Mouse (Mus musculus) thymus, adult 18-20 months (tissue): ENCODE results near the gene Dcst2.

ENCODE experiments used
- DNase-seq, 2 experiments: peaks; one replicate each; pipeline ENCODE4 v3.0.0; 2022; ENCODE audit warnings: mixed read lengths in 2 of 2

Gene Dcst2

GRCm38 (mm10) chr3:89361675-89362074, at the start of gene Dcst2:
TSS of gene Dcst2 (plus strand) at chr3:89361975.
- no peak for DNase-seq

GRCm38 (mm10) chr3:89314340-89314739, 47.4 kb upstream of the Dcst2 start:
- no peak for DNase-seq

GRCm38 (mm10) chr3:89314791-89315190, 47.0 kb upstream of the Dcst2 start:
- no peak for DNase-seq

GRCm38 (mm10) chr3:89315195-89315929, 46.4 kb upstream of the Dcst2 start:
- peak in 1 of 2 experiments; percentile 37 for DNase-seq

- DNase-seq: peak in 1 of 2 experiments; percentile 24
These were observed 45.6 kb upstream of the Dcst2 start for GRCm38 (mm10) chr3:89315930-89316831.

GRCm38 (mm10) chr3:89316833-89317232, 44.9 kb upstream of the Dcst2 start:
- DNase-seq: peak; percentile 45 to 59

- no peak for DNase-seq
These were observed 44.5 kb upstream of the Dcst2 start for GRCm38 (mm10) chr3:89317246-89317645.

GRCm38 (mm10) chr3:89318316-89318715, 43.5 kb upstream of the Dcst2 start:
- DNase-seq: no peak

GRCm38 (mm10) chr3:89318971-89319590, 42.7 kb upstream of the Dcst2 start:
- DNase-seq: no peak

GRCm38 (mm10) chr3:89319591-89320350, 42.0 kb upstream of the Dcst2 start:
- no peak for DNase-seq

- DNase-seq: peak in 1 of 2 experiments; percentile 34
These were observed 41.1 kb upstream of the Dcst2 start for GRCm38 (mm10) chr3:89320581-89321182.

GRCm38 (mm10) chr3:89321183-89322130, 40.3 kb upstream of the Dcst2 start:
- no peak for DNase-seq

- DNase-seq: no peak
These were observed 39.7 kb upstream of the Dcst2 start for GRCm38 (mm10) chr3:89322131-89322500.

GRCm38 (mm10) chr3:89322514-89323165, 39.1 kb upstream of the Dcst2 start, which contains the start of gene Efna3:
TSS of gene Efna3 (minus strand) at chr3:89322965.
- DNase-seq: peak in 1 of 2 experiments; percentile 36

GRCm38 (mm10) chr3:89325882-89326281, 35.9 kb upstream of the Dcst2 start:
- DNase-seq: no peak

- no peak for DNase-seq
These were observed 34.4 kb upstream of the Dcst2 start for GRCm38 (mm10) chr3:89327371-89327870.

- no peak for DNase-seq
These were observed 33.2 kb upstream of the Dcst2 start for GRCm38 (mm10) chr3:89328623-89329022.

GRCm38 (mm10) chr3:89330346-89330745, 31.4 kb upstream of the Dcst2 start:
- DNase-seq: no peak

GRCm38 (mm10) chr3:89330948-89331347, 30.8 kb upstream of the Dcst2 start:
- DNase-seq: no peak

GRCm38 (mm10) chr3:89331561-89331960, 30.2 kb upstream of the Dcst2 start:
- DNase-seq: no peak
